Mouse (Mus musculus) hindbrain, embryonic 10.5 days (tissue): ENCODE measurements around the gene Anp32a. TPM values are rescaled to one million over a fixed set of nuclear protein-coding genes. Genes with fewer than 3 reads are reported as not detected.

Source experiments
- DNase-seq: peaks from one replicate; pipeline ENCODE4 v3.0.0-alpha.2; 2017; ENCODE audit warnings: low spot score
- H3K27ac ChIP-seq: fragments of 300-500 bp; sonication (generic); 2 replicates; pipeline ENCODE4 v1.5.1; 2016; ENCODE audit warnings: mild to moderate bottlenecking, moderate library complexity
- H3K27me3 ChIP-seq: fragments of 300-500 bp; sonication (generic); 2 replicates; pipeline ENCODE4 v1.6.1; 2016; ENCODE audit warnings: mild to moderate bottlenecking; ENCODE audit not compliant: poor library complexity, insufficient read depth, severe bottlenecking
- H3K36me3 ChIP-seq: fragments of 300-500 bp; sonication (generic); 2 replicates; pipeline ENCODE4 v1.6.1; 2016; ENCODE audit warnings: mild to moderate bottlenecking, moderate library complexity
- H3K4me1 ChIP-seq: fragments of 300-500 bp; sonication (generic); replicated peaks from 2 replicates; pipeline ENCODE4 v1.6.1; 2016; ENCODE audit warnings: mild to moderate bottlenecking
- H3K4me3 ChIP-seq: fragments of 300-500 bp; sonication (generic); 2 replicates; pipeline ENCODE4 v1.5.1; 2016; ENCODE audit warnings: mild to moderate bottlenecking, moderate library complexity
- H3K9me3 ChIP-seq: fragments of 300-500 bp; sonication (generic); 2 replicates; pipeline ENCODE4 v1.6.1; 2016; ENCODE audit warnings: mild to moderate bottlenecking, moderate library complexity
- WGBS: fragments of 180-500 bp; shearing (Covaris S2); methylation state at CpG from one replicate; pipeline ENCODE4 v1.1.7; 2016; 5-methylcytosine and 5-hydroxymethylcytosine counted together
- polyA plus RNA-seq: library from polyadenylated mRNA; unstranded; fragments of >200 nt; fragmentation: Nextera tagmentation; extraction: Ambion mirVana; gene quantifications from 2 replicates; pipeline ENCODE4 v1.2.1, GENCODE M21; 2016

The Anp32a gene
- polyA plus RNA-seq, 1 experiment from 2014 or later = 211 TPM

GRCm38 (mm10) chr9:62365326-62366080 lies 24.4 kb downstream of the Anp32a start:
- WGBS = 75% methylated on average over 8 of the region's 8 CpGs
- 0 out of 2 replicates have a peak overlapping the region, but pooled peaks have one; percentile 5 for H3K27ac ChIP-seq
- no peaks in the 10 kb centered on the region for H3K9me3 ChIP-seq

DNA sequence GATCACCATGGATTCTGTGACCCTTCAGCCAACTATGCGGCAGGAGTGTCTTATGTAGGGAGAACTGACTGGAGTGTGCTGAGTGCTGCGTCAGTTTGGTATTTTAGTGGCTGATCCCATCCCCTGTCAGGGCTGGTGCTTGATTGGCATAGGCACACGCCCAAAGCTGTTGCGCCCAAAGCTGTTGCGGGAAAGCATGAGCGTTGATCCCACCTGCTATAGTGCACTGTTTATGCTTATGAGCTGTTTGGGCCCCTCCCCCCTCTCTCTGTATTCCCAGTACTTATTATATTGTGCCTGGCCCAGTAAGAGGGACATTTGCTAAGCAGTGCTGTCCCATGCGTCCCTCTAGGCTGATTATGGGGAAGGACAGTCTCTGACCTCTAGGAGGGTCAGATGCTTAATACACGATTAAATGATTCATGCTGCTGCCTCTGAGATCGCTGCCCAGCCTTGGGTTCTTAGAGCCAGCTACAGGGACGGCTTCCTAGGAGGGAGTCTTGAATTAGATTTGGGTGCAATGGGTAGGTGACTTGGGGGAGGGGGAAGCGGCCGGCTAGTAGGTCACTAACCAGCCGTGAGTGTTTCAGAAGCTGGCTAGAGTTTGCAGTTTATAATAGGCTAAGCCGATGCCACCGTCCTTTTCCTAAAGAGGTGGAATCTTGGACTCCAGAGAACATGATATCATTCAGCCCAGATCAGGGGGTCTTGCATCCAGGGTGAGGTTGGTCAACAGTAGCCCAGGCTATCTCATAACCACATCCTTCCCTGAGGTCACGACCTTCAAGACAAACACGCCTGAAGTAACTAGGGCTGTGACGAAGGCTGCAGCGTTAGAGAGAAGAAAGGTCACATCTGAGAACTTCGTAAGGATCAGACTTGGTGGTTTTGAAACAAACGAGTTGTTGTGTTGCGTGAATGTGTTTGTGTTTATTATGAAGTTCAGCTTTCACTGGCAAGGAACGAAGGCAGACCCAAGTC lies 25.7 kb downstream of the Anp32a start:
- 62% methylated on average over 23 of the region's 23 CpGs for WGBS

More at GRCm38 (mm10) chr9:62365326-62366080, 24.4 kb downstream of the Anp32a start:
- no peak for DNase-seq
- Histone ChIP-seq H3K27me3 (no peaks in the 10 kb centered on the region), H3K36me3 (peaks cover 20% of the 10 kb centered on the region; the same call in 1 of the 2 replicates), H3K4me3 (no peak overlapping the region), H3K4me1 (peaks cover 100% of the 10 kb centered on the region)

DNA sequence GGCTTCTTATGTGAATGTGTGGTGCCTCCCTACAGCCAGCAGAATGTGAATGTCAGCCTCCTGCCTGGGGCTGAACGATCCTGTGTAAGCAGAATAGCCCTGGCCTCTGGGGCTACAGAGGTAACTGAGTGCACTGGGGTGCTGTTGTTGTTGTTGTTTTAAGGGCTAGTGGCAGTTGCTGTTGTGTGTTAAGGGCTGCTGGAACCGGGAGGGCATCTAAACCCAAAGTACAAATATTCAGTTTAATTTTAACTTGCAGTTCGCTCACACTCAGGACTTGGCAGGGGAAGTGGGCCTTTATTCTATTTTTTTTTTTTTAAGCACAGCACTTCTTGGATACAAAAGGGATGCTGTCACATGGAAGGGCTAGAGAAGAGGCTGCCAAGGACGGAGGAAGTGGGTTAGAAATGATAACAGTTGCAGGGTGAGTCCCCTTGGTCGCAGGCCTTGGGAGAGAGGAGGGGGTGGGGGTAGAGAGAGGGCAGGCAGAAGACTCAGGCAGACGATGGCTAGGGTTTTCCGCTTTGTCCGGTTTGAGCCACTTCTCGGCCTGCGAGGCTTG lies 26.5 kb downstream of the Anp32a start:
- WGBS = 55% methylated on average over 10 of the region's 10 CpGs
- no peaks in the 10 kb centered on the region for H3K9me3 ChIP-seq
- peaks cover 35% of the 10 kb centered on the region for H3K36me3 ChIP-seq
- no peak for DNase-seq
- peaks cover 97% of the 10 kb centered on the region for H3K4me1 ChIP-seq
- peak overlapping the region; percentile 69 for H3K27ac ChIP-seq
- H3K27me3 ChIP-seq = no peaks in the 10 kb centered on the region
- no peak overlapping the region for H3K4me3 ChIP-seq

More for the DNA sequence above, 25.7 kb downstream of the Anp32a start:
- no peak for DNase-seq
- H3K4me1 ChIP-seq = peaks cover 97% of the 10 kb centered on the region
- peaks cover 26% of the 10 kb centered on the region for H3K36me3 ChIP-seq
- peak overlapping the region; percentile 69 for H3K27ac ChIP-seq
- peak overlapping the region; percentile 3; the same call in 1 of the 2 replicates for H3K4me3 ChIP-seq
- H3K27me3 ChIP-seq = no peaks in the 10 kb centered on the region
- no peaks in the 10 kb centered on the region for H3K9me3 ChIP-seq

- Histone ChIP-seq H3K4me1 (peaks cover 97% of the 10 kb centered on the region), H3K9me3 (no peaks in the 10 kb centered on the region), H3K27me3 (no peaks in the 10 kb centered on the region), H3K27ac (peak overlapping the region; percentile 69), H3K4me3 (no peak overlapping the region), H3K36me3 (peaks cover 43% of the 10 kb centered on the region)
- WGBS = 82% methylated on average over 6 of the region's 6 CpGs
- no peak for DNase-seq
Observed at GRCm38 (mm10) chr9:62368256-62368905, 27.3 kb downstream of the Anp32a start.

GRCm38 (mm10) chr9:62369172-62369571 lies 28.1 kb downstream of the Anp32a start:
- H3K27me3 ChIP-seq = no peaks in the 10 kb centered on the region
- no peaks in the 10 kb centered on the region for H3K9me3 ChIP-seq
- H3K4me1 ChIP-seq = peaks cover 94% of the 10 kb centered on the region
- no peak overlapping the region for H3K4me3 ChIP-seq
- DNase-seq = no peak
- peaks cover 50% of the 10 kb centered on the region for H3K36me3 ChIP-seq
- WGBS = 79% methylated on average over 6 of the region's 6 CpGs
- 0 out of 2 replicates have a peak overlapping the region, but pooled peaks have one; percentile 3 for H3K27ac ChIP-seq

DNA sequence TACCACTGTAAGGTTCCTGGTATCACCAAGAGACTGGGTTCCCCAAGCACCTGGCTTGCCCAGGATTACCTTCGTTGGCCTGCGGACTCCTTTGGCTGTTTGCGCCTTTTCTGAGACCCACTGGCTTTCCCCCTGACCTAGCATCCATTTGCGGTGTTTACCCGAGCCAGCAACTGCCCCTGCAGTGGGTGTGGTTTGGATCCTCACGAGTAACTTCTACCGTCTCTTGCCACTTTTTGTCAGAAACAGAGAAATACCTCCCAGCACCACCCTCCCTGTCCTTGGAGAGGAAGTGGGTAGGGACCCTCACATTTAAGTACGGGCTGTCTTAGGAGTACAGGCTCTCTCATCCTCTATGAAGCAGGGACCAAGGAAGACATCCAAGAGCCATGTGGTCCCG lies 29.1 kb downstream of the Anp32a start:
- WGBS = 77% methylated on average over 9 of the region's 9 CpGs
- no peak for DNase-seq
- H3K4me1 ChIP-seq = peaks cover 84% of the 10 kb centered on the region

DNA sequence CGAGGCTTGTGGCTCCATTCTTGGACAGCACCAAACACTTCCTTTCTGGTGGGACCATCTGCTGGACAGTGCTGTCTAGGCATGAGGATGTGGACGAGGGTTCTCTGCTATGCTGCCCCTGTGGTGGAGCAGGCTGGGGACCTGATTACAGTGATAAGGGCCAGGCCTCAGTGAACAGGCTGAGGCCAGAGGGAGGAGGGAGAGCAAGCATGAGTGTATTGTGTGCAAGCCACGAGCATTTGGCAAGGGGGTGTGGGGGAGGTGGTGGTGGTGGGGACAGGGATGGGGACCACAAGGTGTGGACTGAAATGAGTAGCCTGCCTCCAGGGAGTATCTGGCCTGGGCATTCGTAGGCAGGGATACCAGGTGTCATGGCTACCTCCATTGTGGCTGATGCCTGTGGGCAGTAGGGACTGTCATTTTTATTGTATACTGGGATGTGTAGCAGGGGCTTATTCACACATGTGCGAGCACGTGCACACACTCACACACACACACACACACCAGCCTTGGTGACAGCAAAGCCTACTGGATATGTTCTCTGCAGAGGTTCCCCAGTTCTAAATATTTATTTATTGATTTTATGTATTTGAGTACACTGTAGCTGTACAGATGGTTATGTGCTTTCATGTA lies 29.7 kb downstream of the Anp32a start:
- Histone ChIP-seq H3K9me3 (no peaks in the 10 kb centered on the region), H3K36me3 (peaks cover 66% of the 10 kb centered on the region)
- 79% methylated on average over 6 of the region's 6 CpGs for WGBS

More for the DNA sequence above, 29.1 kb downstream of the Anp32a start:
- Histone ChIP-seq H3K36me3 (peaks cover 60% of the 10 kb centered on the region), H3K27me3 (no peaks in the 10 kb centered on the region), H3K9me3 (no peaks in the 10 kb centered on the region), H3K4me3 (no peak overlapping the region), H3K27ac (no peak overlapping the region; the same call in 1 of the 2 replicates)

DNA sequence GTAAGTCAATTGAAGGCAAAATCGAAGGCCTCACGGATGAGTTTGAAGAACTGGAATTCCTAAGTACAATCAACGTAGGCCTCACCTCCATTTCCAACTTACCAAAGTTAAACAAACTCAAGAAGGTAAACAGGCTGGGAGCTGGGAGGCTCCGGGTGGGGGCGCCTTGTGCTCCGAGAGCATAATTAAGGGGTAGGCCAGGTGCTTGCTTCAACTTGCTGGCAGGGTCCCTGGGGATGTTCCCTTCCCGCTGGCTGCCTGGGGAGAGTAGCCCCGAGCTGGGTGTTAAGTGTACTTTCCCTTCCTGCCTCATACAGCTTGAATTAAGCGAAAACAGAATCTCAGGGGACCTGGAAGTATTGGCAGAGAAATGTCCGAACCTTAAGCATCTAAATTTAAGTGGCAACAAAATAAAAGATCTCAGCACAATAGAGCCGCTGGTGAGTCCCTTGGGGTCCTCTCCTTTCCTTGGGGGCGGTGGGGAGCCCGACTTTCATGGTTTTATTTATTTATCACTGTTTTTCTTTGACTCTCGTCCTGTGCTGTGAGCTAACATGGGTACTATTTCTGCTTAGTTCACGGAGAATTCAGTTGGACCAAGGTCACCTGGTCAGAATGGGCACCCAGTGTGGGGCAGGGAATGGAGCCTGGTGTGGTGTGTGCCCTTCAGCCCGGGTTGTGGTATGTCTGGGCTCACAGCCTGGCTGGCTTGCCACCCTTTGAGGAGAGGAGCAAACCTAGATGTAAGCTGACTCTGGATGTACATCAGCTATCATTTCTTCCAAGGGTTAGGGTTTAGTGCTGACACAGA lies 30.9 kb downstream of the Anp32a start:
- Histone ChIP-seq H3K4me1 (peaks cover 67% of the 10 kb centered on the region), H3K4me3 (no peak overlapping the region), H3K27ac (no peak overlapping the region), H3K36me3 (peaks cover 78% of the 10 kb centered on the region), H3K9me3 (no peaks in the 10 kb centered on the region), H3K27me3 (no peaks in the 10 kb centered on the region)
- WGBS = 83% methylated on average over 16 of the region's 16 CpGs
- no peak for DNase-seq

More for the DNA sequence above, 29.7 kb downstream of the Anp32a start:
- H3K27ac ChIP-seq = peak overlapping the region; percentile 23; the same call in 1 of the 2 replicates
- peaks cover 78% of the 10 kb centered on the region for H3K4me1 ChIP-seq
- DNase-seq = no peak
- no peak overlapping the region for H3K4me3 ChIP-seq
- no peaks in the 10 kb centered on the region for H3K27me3 ChIP-seq

DNA sequence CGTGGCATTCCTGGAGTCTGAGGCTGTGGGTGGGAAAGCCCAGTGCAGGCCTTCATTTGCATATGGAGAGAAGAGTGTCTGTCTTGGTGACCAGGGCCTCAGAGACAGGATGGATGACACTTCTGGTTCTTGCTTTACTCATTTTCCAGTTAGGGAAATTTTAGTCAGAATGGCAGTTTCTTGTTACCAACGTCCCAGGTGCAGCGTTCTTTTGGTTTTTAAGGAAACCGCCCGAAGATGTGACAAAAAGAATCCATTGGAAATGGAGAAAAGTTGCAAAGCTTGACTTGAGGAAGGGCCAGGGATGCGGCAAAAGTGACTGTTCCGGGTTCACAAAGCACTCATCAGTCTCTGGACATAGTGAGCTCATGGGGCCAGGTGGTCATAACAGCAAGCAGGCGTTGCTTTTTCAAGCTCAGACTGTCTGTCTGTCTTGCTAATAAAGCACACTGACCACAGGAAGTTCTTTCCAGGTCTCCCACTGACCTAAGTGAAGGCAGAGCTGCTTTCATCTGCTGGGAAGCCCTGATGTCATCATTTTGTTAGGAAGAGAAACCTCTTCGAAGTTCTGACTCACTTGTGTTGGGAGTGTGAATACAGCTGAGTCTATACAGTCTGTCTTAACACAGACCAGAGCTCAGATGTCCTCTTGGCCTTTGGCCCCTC lies 31.6 kb downstream of the Anp32a start:
- WGBS = 83% methylated on average over 9 of the region's 9 CpGs
- Histone ChIP-seq H3K9me3 (no peaks in the 10 kb centered on the region), H3K27ac (no peak overlapping the region), H3K4me3 (no peak overlapping the region), H3K27me3 (no peaks in the 10 kb centered on the region), H3K4me1 (peaks cover 59% of the 10 kb centered on the region), H3K36me3 (peaks cover 85% of the 10 kb centered on the region)
- DNase-seq = no peak

- Histone ChIP-seq H3K27me3 (no peaks in the 10 kb centered on the region), H3K4me1 (peaks cover 51% of the 10 kb centered on the region), H3K9me3 (no peaks in the 10 kb centered on the region), H3K4me3 (0 out of 2 replicates have a peak overlapping the region, but pooled peaks have one; percentile 10), H3K36me3 (peaks cover 93% of the 10 kb centered on the region), H3K27ac (0 out of 2 replicates have a peak overlapping the region, but pooled peaks have one; percentile 9)
- DNase-seq = peak; percentile 55
- WGBS = 65% methylated on average over 18 of the region's 18 CpGs
Observed at GRCm38 (mm10) chr9:62373222-62374123, 32.4 kb downstream of the Anp32a start.
